Mouse (Mus musculus) kidney, adult 2 months (tissue): ENCODE results near the gene Gps1.

Experiments used
- CTCF ChIP-seq: fragments of 200-500 bp; conservative IDR thresholded peaks from 2 replicates; pipeline ENCODE4 v1.5.1; 2011; ENCODE audit warnings: low read depth, mild to moderate bottlenecking, control low read depth, low read length, moderate library complexity, mixed read lengths; ENCODE audit not compliant: insufficient read depth, insufficient read length
- POLR2A ChIP-seq: fragments of 200-500 bp; IDR thresholded peaks from one replicate; pipeline ENCODE4 v1.6.1; 2011; ENCODE audit warnings: low read depth, low read length, control low read depth

DNA sequence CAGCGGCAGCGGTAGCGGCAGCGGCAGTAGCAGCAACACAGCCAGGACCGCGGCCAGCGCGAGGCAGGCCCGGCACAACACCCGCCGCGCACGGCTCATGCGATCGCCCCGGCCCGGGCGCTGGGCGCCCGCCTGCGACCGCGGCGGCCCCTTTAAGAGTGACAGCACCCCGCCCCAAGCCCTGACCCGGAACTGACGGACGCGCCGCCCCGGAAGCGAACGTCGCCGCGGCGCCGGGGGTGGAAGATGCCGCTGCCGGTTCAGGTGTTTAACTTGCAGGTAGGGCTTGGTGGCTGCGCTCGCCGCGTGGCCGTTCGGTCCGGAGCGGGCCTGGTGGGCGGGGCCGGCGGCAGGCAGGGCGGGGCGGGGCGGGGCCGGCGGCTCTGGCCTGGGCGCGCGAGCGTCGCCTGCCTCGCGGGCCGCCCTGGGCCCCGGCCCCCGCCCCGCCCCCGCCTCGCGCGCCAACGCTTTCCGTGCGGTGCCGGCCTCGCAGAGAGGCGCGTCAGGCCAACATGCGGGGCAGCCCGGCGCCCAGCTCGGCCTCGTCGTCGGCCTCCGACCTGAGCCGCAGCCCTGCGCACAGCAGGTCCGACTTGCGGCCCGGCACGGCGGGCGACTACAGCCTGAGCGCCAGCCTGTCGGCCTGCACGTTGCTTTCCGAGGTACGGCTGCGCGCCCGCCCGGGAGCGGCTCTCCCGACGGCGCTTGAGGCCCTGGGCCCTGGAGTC is at the start of gene Gps1, which contains the start of gene Rfng:
- TF ChIP-seq CTCF: no peak
- no peak for TF ChIP-seq POLR2A
